Mouse (Mus musculus) layer of hippocampus, adult 18-20 months (tissue): ENCODE data around the gene Gabrb2. TPM values are rescaled to one million over a fixed set of nuclear protein-coding genes. Genes with fewer than 3 reads are reported as not detected.

Source experiments
- total RNA-seq, 2 experiments: library from RNA; stranded (reverse); gene quantifications; 2 replicates each; pipeline ENCODE4 v1.2.3; 2021

Gene Gabrb2
- total RNA-seq, 2 experiments from 2014 or later = 139 to 143 TPM

Other genes starting within 250 kb of the Gabrb2 start
- gene Gabra1, start 236.8 kb upstream of the Gabrb2 start, total RNA-seq = 100 to 1,000 TPM; 443 to 448 TPM
- gene Gabra6, start 98.7 kb upstream of the Gabrb2 start, total RNA-seq = under 1 TPM; 0.25 to 0.54 TPM